Mouse (Mus musculus) cortical plate, adult 2 months (tissue): Measurements from ENCODE around the gene Tarsl2.

Source experiments
- CTCF ChIP-seq: fragments of 200-500 bp; IDR thresholded peaks from 2 replicates; pipeline ENCODE4 v1.5.1; 2011; ENCODE audit warnings: mild to moderate bottlenecking, control low read depth, low read length; ENCODE audit not compliant: insufficient read depth; ENCODE audit errors: extremely low read depth
- POLR2A ChIP-seq: fragments of 200-500 bp; IDR thresholded peaks from 2 replicates; pipeline ENCODE4 v1.6.1; 2011; ENCODE audit warnings: mild to moderate bottlenecking, low read length, control low read depth; ENCODE audit not compliant: insufficient read depth; ENCODE audit errors: extremely low read depth

DNA sequence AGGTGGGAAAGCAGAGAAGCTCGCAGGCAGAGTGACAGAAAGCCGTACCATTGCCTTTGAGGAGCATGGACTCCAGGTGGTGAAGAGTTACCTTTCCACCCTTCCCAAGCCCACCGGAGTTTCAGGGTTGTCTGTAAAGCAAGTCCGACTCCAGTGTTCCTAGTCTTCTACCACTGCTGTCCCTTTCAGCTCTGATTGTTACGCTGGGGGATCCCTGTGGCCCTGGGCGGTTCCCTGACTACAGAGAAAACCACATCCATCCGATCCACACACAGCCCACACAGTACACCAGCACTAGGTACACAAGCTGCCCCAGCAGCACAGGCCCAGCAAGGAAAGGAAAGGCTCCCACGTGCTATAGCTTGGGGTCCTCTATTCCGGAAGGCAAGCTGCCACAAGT, 42.0 kb downstream of the Tarsl2 start:
- no peak for TF ChIP-seq CTCF
- TF ChIP-seq POLR2A, result no peak
